Mouse (Mus musculus) right cerebral cortex, postnatal 36 days (tissue): ENCODE measurements around the gene Ushbp1.
"Not testable (repeated sequence)": the region's sequence is repeated elsewhere in the genome, so short reads cannot be mapped to it uniquely, and the experiment has no call there.

Source experiments
- DNase-seq, 2 experiments: peaks; one replicate each; pipeline ENCODE4 v3.0.0; 2022; ENCODE audit warnings: low spot score in 2 of 2, mixed read lengths in 1 of 2

Gene Ushbp1

DNA sequence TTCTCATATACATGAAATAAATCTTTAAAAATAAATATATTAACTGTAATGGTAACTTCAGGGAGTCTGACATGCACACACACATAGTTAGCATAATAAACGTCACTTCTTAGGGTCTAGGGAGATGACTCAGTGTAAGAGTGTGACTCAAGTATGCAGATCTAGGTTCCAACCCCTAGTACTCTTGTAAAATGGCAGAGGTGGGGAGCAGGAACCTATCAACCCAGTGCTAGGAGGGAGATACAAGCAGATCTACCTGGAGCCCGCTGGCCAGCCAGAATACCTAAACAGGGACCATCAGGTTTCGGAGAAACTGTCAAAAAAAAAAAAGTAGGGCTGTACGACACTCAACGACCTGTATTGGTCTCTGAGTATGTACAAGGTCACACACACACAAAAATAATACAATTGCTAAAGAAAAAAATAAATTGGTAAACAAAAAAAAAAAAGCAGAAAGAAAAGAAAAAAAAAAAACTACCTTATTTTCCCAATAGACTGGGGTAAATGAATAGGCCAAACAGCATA lies 24.8 kb downstream of the Ushbp1 start:
- DNase-seq: no peak

DNA sequence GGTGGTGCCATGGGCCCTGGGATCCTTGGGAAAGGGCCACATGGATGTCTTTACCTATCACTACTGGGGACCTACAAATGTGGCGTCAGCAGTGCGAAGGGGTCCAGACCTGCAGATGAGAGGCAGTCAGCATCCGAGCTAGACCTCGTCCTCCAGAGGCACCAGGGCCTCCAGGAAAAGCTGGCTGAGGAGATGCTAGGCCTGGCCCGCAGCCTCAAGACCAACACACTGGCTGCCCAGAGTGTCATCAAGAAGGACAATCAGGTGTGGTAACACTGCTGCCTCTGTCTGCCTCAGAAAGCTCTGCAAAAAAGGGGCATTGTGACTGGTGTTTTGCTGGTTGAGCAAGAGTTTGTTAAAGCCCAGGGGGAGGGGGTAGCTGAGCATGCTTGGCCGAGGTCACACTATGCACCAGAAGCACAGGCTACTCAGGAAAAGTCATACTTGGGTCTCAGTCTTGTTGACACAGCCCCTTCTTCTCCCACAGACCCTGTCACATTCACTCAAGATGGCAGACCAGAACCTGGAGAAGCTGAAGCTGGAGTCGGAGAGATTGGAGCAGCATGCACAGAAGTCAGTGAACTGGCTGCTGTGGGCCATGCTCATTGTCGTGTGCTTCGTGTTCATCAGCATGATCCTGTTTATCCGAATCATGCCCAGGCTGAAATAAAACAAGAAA lies 26.4 kb downstream of the Ushbp1 start:
- DNase-seq: no peak

GRCm38 (mm10) chr8:71368366-71368765 lies 27.2 kb downstream of the Ushbp1 start:
- no peak for DNase-seq

DNA sequence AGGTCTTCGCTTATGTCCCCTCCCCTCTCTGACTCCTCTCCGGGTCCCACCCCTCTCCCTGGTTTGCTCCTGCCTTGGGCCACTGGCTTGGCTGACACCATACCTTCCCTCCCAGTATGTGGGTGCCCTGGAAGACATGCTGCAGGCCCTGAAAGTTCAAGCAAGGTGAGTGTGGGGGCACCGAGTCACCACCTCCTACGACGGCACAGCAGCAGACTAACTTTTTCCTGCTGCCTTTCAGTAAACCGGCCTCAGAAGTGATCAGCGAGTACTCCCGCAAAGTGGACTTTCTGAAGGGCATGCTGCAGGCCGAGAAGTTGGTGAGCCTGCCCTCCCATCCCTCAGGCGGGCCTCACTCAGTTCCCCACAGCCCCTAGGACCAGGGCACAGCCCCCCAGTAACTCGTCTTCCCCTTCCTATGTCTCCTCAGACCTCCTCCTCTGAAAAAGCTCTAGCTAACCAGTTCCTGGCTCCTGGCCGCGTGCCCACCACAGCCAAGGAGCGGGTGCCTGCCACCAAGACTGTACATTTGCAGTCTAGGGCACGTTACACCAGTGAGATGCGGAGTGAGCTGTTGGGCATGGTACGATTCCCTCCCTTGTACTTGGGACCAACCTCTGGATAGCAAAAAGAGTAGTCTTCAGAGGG lies 27.9 kb downstream of the Ushbp1 start:
- DNase-seq: no peak

GRCm38 (mm10) chr8:71366771-71367528 lies 28.7 kb downstream of the Ushbp1 start, which contains the start of gene Use1:
Gene Use1, plus strand, starts transcription at chr8:71366848.
- DNase-seq: peak; percentile 92 to 93

DNA sequence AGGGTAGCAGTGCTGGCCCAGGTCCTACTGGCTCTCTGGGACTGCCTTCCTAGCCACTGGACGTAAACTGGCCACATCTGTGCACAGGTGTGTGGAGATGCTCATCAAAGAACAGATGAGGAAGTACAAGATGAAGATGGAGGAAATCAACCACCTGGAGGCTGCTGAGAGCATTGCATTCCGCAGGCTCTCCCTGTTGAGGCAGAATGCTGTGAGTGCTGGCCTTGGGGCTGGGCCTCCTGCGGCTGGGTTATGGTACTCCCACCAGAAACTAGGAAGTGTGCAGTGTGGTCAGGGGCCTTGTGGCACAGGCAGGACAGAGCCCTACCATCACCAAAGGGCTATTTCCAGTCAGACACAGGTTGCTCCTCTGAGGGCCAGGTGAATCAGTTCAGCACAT lies 37.6 kb downstream of the Ushbp1 start:
- no peak for DNase-seq

DNA sequence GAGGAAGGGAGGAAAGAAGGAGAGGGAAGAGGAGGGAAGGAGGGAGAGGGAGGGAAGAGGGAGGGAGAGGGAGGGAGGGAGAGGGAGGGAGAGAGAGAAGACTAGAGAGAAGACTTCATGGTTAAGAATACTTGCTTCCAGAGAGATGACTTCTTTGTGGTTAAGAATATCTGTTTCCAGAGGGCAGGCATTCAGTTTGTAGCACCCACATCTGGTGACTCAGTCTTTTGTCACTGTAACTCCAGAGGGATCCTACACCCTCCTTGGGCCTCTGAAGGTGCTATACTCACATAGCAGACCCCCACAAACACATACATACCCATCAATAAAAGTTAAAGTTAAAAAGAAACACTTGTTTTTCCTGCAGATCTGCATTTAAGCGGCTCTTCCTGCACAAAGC lies 44.1 kb downstream of the Ushbp1 start:
- no peak for DNase-seq

DNA sequence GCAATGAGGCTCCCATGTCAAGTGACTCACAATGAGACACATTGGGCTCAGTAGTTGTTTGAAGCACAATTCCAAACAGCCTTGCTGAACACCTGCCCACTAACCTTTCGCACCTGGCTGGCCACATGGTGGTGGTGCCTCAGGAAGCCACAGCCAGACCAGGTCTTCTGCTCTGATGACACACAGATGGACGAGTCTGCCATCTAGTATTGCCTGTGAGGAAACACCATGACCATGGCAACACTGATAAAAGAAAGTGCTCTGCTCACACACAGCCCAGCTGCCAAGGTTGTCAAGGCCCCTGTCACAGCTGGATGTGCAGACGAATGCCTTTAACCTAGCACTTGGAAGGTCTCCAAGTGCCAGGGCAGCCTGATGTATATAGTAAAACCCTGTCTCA lies 44.5 kb downstream of the Ushbp1 start:
- DNase-seq: no peak

- DNase-seq: no peak
Measured at GRCm38 (mm10) chr8:71346581-71346980, 49.0 kb downstream of the Ushbp1 start.

GRCm38 (mm10) chr8:71340625-71341024 lies 55.0 kb downstream of the Ushbp1 start:
- DNase-seq: no peak

DNA sequence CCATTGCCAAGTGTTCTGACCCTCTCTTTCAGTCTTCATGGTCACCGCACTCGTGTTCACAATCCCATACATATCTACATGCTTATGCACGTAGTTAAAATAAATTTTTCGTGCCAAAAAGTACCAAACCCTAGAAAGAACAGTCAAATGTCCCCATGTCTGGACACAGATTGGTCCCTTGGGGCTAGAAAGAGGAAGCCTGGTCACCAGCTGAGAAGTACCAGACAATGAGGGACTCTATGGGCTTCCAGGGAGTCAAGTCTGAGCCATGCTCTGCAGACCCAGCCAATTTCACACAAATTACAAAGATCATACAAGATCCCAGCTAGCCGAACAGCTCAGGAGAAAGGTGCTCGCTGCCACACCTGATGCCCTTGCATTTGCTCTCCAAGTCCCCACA lies 57.8 kb downstream of the Ushbp1 start:
- not testable (repeated sequence) for DNase-seq
